Mouse (Mus musculus) C2C12 (cell line): ENCODE results near the gene Zfp385b. TPM values are rescaled to one million over a fixed set of nuclear protein-coding genes. Genes with fewer than 3 reads are reported as not detected.
A peak's percentile ranks its signal among the peaks of the same experiment; 100 is the strongest.

Experiments used
- H3K27me3 ChIP-seq: one replicate; pipeline ENCODE4 v1.6.1; 2011; ENCODE audit not compliant: control insufficient read depth, insufficient read depth, insufficient read length
- H3K36me3 ChIP-seq: one replicate; pipeline ENCODE4 v1.6.1; 2011; ENCODE audit not compliant: control insufficient read depth, insufficient read depth
- H3K4me3 ChIP-seq: one replicate; pipeline ENCODE4 v1.5.1; 2011; ENCODE audit warnings: mild to moderate bottlenecking, control low read depth; ENCODE audit not compliant: poor library complexity, insufficient read depth, severe bottlenecking
- H3K79me2 ChIP-seq: one replicate; pipeline ENCODE4 v1.6.1; 2011; ENCODE audit not compliant: control insufficient read depth, insufficient read depth
- H3K79me3 ChIP-seq: one replicate; pipeline ENCODE4 v1.6.1; 2011; ENCODE audit warnings: low read depth, control low read depth
- H3ac ChIP-seq: one replicate; pipeline ENCODE3; 2011; ENCODE audit warnings: low read depth; ENCODE audit not compliant: control insufficient read depth, insufficient read length
- CEBPB ChIP-seq: IDR thresholded peaks from one replicate; pipeline ENCODE4 v1.6.1; 2011; ENCODE audit warnings: low read depth, mild to moderate bottlenecking, control low read depth, moderate library complexity
- CTCF ChIP-seq: IDR thresholded peaks from one replicate; pipeline ENCODE4 v1.5.1; 2011; ENCODE audit not compliant: control insufficient read depth, insufficient read depth, insufficient read length
- FOSL1 ChIP-seq: IDR thresholded peaks from one replicate; pipeline ENCODE4 v1.8.0; 2011; ENCODE audit warnings: mild to moderate bottlenecking, low read length; ENCODE audit not compliant: poor library complexity, insufficient read depth, severe bottlenecking
- MAX ChIP-seq: IDR thresholded peaks from one replicate; pipeline ENCODE4 v1.6.1; 2011; ENCODE audit warnings: mild to moderate bottlenecking, control low read depth
- MYOD1 ChIP-seq: IDR thresholded peaks from one replicate; pipeline ENCODE4 v1.6.1; 2011; ENCODE audit warnings: low read depth; ENCODE audit not compliant: control insufficient read depth, insufficient read length
- MYOG ChIP-seq: IDR thresholded peaks from one replicate; pipeline ENCODE4 v1.6.1; 2011; ENCODE audit not compliant: control insufficient read depth, insufficient read length; ENCODE audit errors: extremely low read depth
- USF1 ChIP-seq: IDR thresholded peaks from one replicate; pipeline ENCODE4 v1.6.1; 2011; ENCODE audit warnings: low read depth, mild to moderate bottlenecking, control low read depth, moderate library complexity
- polyA plus RNA-seq: library from polyadenylated mRNA; unstranded; fragments of >200 nt; fragmentation: generic; extraction: Trizol; gene quantifications from one replicate; pipeline ENCODE4 v1.2.1, GENCODE M21; 2012; ENCODE audit warnings: missing spikeins

Gene Zfp385b
- polyA plus RNA-seq, 1 experiment = 0.01 TPM

DNA sequence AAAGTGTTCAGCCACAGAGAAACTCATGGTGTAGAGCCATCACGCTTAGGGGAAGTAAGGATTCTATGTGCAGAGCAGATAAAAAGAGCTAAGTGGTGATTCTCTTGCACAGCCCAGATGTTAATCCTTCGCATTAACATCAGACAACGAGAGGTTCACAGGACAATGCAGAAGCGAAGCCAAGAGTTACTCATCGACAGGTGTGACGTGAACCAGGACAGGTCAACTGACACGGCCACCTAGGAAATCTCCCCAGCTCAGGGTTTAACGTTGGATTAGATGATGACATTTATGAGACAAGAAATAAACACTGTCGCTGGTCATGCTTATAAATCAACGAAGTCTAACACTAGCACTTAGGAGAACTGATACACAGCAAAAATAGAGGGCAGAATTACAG is 341.9 kb downstream of the Zfp385b start:
- H3K27me3 ChIP-seq = no peaks in the 10 kb centered on the region
- no peaks in the 10 kb centered on the region for H3K79me3 ChIP-seq
- H3K79me2 ChIP-seq = no peaks in the 10 kb centered on the region
- no peak overlapping the region for H3K4me3 ChIP-seq
- TF ChIP-seq MYOG (no peak), FOSL1 (no peak), CTCF (no peak), CEBPB (no peak), MAX (no peak), USF1 (no peak), MYOD1 (no peak)
- no peak overlapping the region for H3ac ChIP-seq
- H3K36me3 ChIP-seq = no peaks in the 10 kb centered on the region

DNA sequence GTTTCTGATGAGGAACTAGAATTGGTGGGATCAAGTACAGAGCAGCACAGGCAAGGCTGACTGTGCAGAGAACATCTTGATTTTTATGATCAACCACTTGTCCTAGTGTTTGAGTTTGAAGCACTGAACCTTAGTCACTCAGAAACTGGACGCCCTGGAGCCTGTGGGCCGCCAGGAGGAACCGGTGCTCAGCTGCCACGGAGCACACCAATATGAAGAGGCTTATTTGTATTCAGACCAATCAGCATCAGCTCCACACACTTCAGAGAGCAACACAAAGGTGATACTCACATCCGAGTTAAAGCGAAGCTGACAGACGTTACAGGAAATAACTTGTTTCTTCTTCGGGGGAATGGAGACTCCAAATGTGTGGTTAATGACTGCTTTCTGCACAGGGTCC is 343.0 kb downstream of the Zfp385b start:
- no peak overlapping the region for H3K4me3 ChIP-seq
- no peak for TF ChIP-seq FOSL1
- TF ChIP-seq MYOG = no peak
- no peak for TF ChIP-seq USF1
- no peak for TF ChIP-seq MYOD1
- TF ChIP-seq MAX = no peak
- TF ChIP-seq CEBPB = no peak
- no peak for TF ChIP-seq CTCF
- no peaks in the 10 kb centered on the region for H3K79me2 ChIP-seq
- H3K27me3 ChIP-seq = no peaks in the 10 kb centered on the region
- H3ac ChIP-seq = no peak overlapping the region
- H3K79me3 ChIP-seq = no peaks in the 10 kb centered on the region
- no peaks in the 10 kb centered on the region for H3K36me3 ChIP-seq

DNA sequence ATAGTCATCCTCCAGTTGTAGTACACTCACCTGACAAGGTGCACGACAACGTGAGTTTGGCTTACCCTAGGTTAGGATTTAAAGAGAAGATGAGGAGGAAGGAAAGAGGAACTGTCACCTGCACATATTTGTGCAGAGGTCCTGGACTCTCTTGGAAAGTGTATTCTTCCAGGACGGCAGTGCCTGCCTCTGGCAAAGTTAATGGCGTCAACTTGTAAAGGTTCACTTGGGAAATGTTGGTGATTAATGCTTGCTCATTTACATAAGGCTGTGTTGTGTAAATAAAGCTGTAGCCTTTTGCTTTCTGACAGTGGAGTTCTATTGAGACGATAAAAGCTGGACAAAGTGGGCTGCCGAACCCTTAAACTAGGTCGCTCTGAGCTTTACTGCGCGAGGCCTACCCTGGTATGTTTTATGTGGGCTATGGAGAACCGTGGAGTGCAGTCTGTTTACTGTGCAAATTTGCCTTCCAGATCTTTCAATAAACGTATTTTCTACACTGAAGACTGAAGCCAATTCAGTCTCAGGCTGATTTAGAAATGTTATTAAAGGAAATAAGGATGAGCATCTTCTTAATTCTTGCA is 347.1 kb downstream of the Zfp385b start:
- no peaks in the 10 kb centered on the region for H3K36me3 ChIP-seq
- no peaks in the 10 kb centered on the region for H3K79me2 ChIP-seq
- no peaks in the 10 kb centered on the region for H3K79me3 ChIP-seq
- TF ChIP-seq FOSL1 = no peak
- no peak for TF ChIP-seq CEBPB
- no peak for TF ChIP-seq USF1
- no peak for TF ChIP-seq CTCF
- no peak for TF ChIP-seq MYOG
- no peak for TF ChIP-seq MAX
- TF ChIP-seq MYOD1 = no peak
- no peak overlapping the region for H3ac ChIP-seq
- H3K27me3 ChIP-seq = peaks cover 7% of the 10 kb centered on the region
- no peak overlapping the region for H3K4me3 ChIP-seq

DNA sequence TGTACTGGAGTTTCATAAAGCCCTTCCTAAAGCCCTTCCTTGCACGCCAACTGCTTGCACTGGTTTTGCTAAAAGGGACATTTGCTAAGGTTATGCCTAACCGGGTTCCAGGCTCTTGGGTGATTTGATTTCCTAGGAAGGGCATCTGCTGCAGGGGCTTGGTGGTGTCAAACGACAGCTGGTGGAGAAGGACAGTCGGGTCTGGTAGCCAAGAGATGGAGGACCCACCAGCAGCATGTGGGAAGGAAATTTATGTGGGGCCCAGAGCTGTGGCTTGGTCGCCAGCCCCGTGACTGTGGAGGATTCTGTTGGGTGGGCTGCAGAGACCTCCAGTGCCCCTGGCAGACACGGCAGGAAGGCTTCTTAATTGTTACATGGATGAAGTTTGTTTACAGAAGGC is 348.7 kb downstream of the Zfp385b start:
- H3K27me3 ChIP-seq = peaks cover 7% of the 10 kb centered on the region
- TF ChIP-seq CEBPB (no peak), MYOG (no peak)
- H3K79me2 ChIP-seq = no peaks in the 10 kb centered on the region
- H3ac ChIP-seq = no peak overlapping the region
- no peaks in the 10 kb centered on the region for H3K36me3 ChIP-seq
- H3K4me3 ChIP-seq = no peak overlapping the region
- no peaks in the 10 kb centered on the region for H3K79me3 ChIP-seq

DNA sequence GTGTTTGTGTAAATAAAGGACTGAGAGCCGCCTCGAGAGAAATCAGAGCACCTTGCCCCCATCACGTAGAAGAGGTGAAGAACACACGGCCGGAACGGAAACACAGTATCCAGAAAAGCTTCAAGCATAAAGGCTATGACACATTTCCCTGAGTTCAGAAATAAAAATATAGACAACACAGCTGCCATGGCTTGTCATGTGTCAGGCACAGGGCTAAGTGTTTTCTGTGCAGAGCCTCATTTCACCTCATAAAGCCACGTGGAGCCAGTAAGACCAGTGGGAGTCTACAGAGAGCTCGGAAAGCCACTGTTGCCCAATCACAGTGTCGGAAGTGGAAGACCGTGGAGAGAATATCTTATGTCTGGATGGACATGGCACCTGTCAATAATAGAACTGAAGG is 358.0 kb downstream of the Zfp385b start:
- Histone ChIP-seq H3K4me3 (no peak overlapping the region), H3K27me3 (no peaks in the 10 kb centered on the region), H3K36me3 (no peaks in the 10 kb centered on the region), H3K79me3 (no peaks in the 10 kb centered on the region), H3ac (no peak overlapping the region), H3K79me2 (no peaks in the 10 kb centered on the region)
- TF ChIP-seq USF1 (no peak), MYOD1 (peak; percentile 2), CEBPB (no peak), CTCF (no peak), FOSL1 (no peak), MYOG (no peak), MAX (no peak)

DNA sequence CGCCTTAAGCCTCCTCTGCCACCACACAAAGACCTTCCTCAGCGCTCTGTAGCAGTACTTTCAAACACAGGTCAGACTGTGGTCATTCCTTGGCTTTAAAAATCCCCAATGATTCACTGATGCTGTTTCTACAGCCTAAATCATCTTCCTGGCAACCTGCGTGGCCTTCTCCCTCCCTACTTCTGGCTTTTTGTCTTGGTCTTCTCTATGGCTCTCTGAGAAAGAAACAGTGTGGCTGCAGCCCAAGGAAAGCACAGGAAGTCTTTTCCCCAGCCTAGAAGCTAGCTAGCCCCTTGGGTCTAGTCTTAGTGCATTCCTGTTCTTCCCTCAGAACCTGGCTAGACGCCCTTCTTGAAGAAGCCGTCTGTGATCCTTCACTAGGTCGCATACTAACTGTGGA is 359.4 kb downstream of the Zfp385b start:
- H3K27me3 ChIP-seq = no peaks in the 10 kb centered on the region

More for the DNA sequence above, 359.4 kb downstream of the Zfp385b start:
- no peak for TF ChIP-seq CEBPB
- TF ChIP-seq FOSL1 = no peak
- TF ChIP-seq CTCF = no peak
- no peak for TF ChIP-seq MAX
- TF ChIP-seq USF1 = no peak
- no peak for TF ChIP-seq MYOD1
- TF ChIP-seq MYOG = no peak
- Histone ChIP-seq H3K4me3 (no peak overlapping the region), H3K36me3 (no peaks in the 10 kb centered on the region), H3ac (no peak overlapping the region), H3K79me3 (no peaks in the 10 kb centered on the region), H3K79me2 (no peaks in the 10 kb centered on the region)
